Mouse (Mus musculus) bone marrow, adult 2 months (tissue): ENCODE measurements around the gene 9130204L05Rik. TPM values are rescaled to one million over a fixed set of nuclear protein-coding genes. Genes with fewer than 3 reads are reported as not detected.

Experiments used
- H3K27ac ChIP-seq: fragments of 200-500 bp; 2 replicates; pipeline ENCODE4 v1.5.1; 2012; ENCODE audit warnings: low read depth, mild to moderate bottlenecking, control low read depth, inconsistent platforms, low read length; ENCODE audit not compliant: control insufficient read depth, poor library complexity, insufficient read depth
- H3K4me1 ChIP-seq: fragments of 200-500 bp; 2 replicates; pipeline ENCODE4 v1.6.1; 2011; ENCODE audit warnings: low read length; ENCODE audit not compliant: control insufficient read depth, insufficient read depth
- H3K4me3 ChIP-seq: fragments of 200-500 bp; replicated peaks from 2 replicates; pipeline ENCODE3; 2011; ENCODE audit warnings: mild to moderate bottlenecking, low read depth, low read length, control low read depth; ENCODE audit not compliant: control insufficient read depth
- CTCF ChIP-seq: fragments of 200-500 bp; IDR thresholded peaks from 2 replicates; pipeline ENCODE4 v1.5.1; 2011; ENCODE audit warnings: low read length, control low read depth; ENCODE audit not compliant: control insufficient read depth, insufficient read depth
- POLR2A ChIP-seq: fragments of 200-500 bp; IDR thresholded peaks from 2 replicates; pipeline ENCODE4 v1.6.1; 2011; ENCODE audit warnings: low read depth, mild to moderate bottlenecking, control low read depth, low read length, borderline replicate concordance; ENCODE audit not compliant: control insufficient read depth
- WGBS: fragments of 180-500 bp; shearing (Covaris S2); methylation state at CpG from one replicate; pipeline ENCODE4 v1.1.7; 2018; 5-methylcytosine and 5-hydroxymethylcytosine counted together
- polyA plus RNA-seq: library from polyadenylated mRNA; stranded (reverse); fragments of >200 nt; gene quantifications from 2 replicates; pipeline ENCODE4 v1.2.4, GENCODE M21; 2011; ENCODE audit warnings: low replicate concordance; ENCODE audit not compliant: missing spikeins, insufficient read depth, insufficient read length

9130204L05Rik gene
- not detected in 2 replicates for polyA plus RNA-seq

DNA sequence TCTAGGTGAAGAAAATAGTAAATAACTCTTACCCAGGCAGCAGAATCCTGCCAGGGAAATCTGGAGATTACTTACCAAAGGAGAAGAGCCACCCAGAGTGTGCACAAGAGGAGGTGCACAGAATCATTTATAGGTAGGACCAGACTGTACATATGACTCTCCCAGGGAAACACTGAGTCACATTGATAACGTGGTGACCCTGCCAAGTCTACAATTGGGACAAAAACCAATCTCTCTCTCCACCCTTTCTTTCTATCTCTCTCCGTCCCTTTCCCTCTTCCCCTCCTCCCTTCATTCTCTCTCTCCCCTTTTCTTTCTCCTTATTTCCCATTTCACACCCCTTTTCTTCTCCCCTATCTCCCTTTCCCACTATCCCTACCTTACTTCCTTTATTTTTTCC, at the start of gene 9130204L05Rik:
Gene 9130204L05Rik (minus strand): TSS at position 101 of the 400 bp plus-strand sequence.
- H3K27ac ChIP-seq = no peak within 1 kb of the TSS
- H3K4me3 ChIP-seq = no peak within 1 kb of the TSS
- TF ChIP-seq POLR2A = no peak
- no peak for TF ChIP-seq CTCF
- 67% methylated on average over 2 of the region's 2 CpGs for WGBS
- H3K4me1 ChIP-seq = no peaks in the 10 kb centered on the region

DNA sequence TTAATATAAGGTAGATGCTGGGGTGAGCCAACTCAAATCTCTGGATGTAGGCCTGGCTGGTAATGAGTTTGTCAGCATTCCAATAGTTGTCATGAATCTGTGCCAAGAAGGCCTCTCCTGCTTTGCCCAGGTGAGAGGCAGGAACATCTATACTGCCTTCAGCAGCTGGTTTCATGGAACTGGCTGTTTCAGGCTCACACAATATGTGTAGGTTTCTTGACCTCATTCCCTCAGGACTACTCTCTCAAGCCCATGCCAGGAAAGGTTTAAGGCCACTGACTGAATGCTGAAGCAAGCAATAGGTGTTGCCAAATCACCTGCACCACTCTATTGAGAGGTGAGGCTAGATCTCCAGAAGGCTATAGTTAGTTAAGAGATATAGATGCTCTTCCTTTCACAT, 18.1 kb upstream of the 9130204L05Rik start:
- TF ChIP-seq POLR2A (no peak), CTCF (no peak)
- Histone ChIP-seq H3K4me1 (no peaks in the 10 kb centered on the region), H3K27ac (no peak overlapping the region), H3K4me3 (no peak overlapping the region)

DNA sequence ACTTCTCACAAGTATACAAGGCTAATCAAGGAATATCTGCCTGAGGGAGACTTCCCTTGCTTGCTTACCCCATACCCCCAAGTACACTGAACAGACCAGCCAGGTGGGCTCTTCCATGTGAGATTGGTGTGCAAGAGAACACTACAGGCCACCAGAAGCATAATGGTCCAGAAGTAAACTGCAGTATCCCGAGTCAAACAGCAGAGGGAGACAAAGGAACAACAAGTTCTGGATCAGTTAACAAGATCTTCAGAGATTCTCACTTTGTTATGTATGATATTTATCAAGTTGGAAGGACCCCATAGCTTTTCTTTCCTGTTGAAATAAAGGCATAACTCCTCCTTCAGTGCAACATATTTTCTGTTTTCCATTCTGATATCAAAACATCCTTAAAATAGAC, 31.4 kb downstream of the 9130204L05Rik start:
- Histone ChIP-seq H3K4me1 (no peaks in the 10 kb centered on the region), H3K27ac (no peak overlapping the region), H3K4me3 (no peak overlapping the region)
- TF ChIP-seq POLR2A = no peak
- WGBS = 3% methylated on average over 1 of the region's 1 CpGs

DNA sequence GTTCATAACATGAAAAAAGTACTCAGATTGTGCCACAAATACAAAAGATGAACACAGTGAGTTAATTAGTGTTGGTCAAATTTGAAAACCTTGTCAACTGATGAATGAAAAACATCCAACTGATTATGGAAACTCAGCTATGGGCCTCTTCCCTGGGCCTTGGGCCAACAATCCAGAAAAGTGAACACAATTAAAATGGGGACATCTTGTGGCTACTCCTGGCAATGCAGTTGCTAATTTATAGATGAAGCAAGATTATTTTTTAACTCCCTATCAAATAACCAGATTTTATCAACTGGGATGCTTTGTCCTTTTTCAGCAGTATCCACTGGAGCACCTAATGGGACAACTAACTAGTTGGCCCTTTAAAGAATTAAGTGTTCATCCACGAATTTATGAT, 37.9 kb downstream of the 9130204L05Rik start:
- Histone ChIP-seq H3K27ac (no peak overlapping the region), H3K4me3 (no peak overlapping the region), H3K4me1 (no peaks in the 10 kb centered on the region)
- 16% methylated on average over 1 of the region's 1 CpGs for WGBS
- TF ChIP-seq CTCF (no peak), POLR2A (no peak)
